ENCODE assay signal across 10 mouse cellular contexts in the genomic region with DNA sequence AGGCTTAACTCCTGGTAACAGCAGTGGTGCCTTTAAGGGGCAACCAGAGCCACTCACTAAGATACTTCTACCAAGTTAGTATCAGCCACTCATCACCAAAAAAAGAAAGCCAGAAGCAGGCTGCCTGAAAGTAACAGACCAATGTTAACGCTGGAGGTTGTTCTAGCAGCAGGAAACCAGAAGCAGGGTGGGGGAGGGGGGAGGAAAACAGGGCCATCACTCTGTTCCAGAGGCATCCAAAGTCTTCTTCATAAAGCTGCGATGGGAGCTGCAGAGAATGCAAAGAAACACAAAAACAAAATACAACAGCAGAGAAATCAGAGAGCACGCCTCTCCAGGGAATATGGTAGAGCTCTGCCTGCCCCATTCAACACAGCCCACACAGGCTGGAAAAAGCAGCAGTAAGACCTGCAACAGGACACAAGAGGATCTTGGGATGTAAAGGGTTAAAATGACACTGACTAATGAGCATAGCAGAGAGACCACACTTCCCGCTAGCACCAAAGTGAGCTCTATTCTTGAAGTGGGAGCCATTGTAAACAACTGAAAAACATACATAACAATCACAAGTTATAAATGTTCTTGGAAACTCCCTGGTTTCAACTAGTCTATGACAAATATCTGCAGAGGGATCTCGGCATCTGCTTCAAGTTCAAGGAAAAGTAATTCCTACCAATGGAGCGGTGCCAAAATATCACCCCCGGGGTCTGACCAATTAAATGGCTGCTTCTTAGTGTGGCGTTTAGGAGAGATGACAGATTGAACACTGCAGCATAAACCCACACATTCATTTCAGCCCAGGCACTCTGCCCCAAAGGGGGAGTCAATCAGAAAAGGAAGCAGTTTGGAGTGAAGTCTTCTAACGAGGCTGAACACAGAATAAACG. TPM values are rescaled to one million over a fixed set of nuclear protein-coding genes. Genes with fewer than 3 reads are reported as not detected.
DNase-seq lines count a peak whose midpoint lies in the region; ATAC-seq lines count a peak whose summit lies in the region.
"Had no signal": no experiment of that assay in that cellular context is flagged by ENCODE, and none has a peak within 500 bp of the region (broad histone marks: within the 10 kb centered on the region; RNA-seq: fewer than 3 reads in every experiment).

No protein-coding gene starts in this region.

- ATAC-seq in limb, embryonic 12.5 days (ENCODE audit: insufficient number of reproducible peaks, insufficient read depth, low FRiP score, low TSS enrichment, low read depth), result no peak; the same call in 1 of the 2 replicates
- no peak for ATAC-seq in forebrain, embryonic 11.5 days (replicated peaks; ENCODE audit: low FRiP score)
- ATAC-seq in midbrain, embryonic 14.5 days (ENCODE audit: low FRiP score, low TSS enrichment), result no peak

- H3K27ac ChIP-seq in limb, embryonic 12.5 days, result peak overlapping the region; percentile 29
- no peak overlapping the region for H3K27ac ChIP-seq in limb, embryonic 10.5 days
- no peak overlapping the region for H3K27ac ChIP-seq in forebrain, embryonic 11.5 days (ENCODE audit: low read depth, low read length)
- H3K27ac ChIP-seq in midbrain, embryonic 14.5 days (replicated peaks; ENCODE audit: low read depth, low read length), result peak overlapping the region; percentile 20; the same call in 1 of the 2 replicates
- H3K27ac ChIP-seq: macrophage had no signal

- no peaks in the 10 kb centered on the region for H3K27me3 ChIP-seq in limb, embryonic 12.5 days
- H3K27me3 ChIP-seq in limb, embryonic 10.5 days (ENCODE audit: low read depth, poor library complexity, severe bottlenecking), result no peaks in the 10 kb centered on the region
- no peaks in the 10 kb centered on the region for H3K27me3 ChIP-seq in forebrain, embryonic 11.5 days (ENCODE audit: control insufficient read depth, insufficient read depth, low read length)
- H3K27me3 ChIP-seq in midbrain, embryonic 14.5 days (ENCODE audit: control insufficient read depth, insufficient read depth, low read length), result no peaks in the 10 kb centered on the region

- peak; percentile 61 for DNase-seq in embryo, embryonic 10 days (ENCODE audit: low spot score)
- no peak for DNase-seq in embryo, embryonic 9.5 days (ENCODE audit: extremely low spot score)
- no peak for DNase-seq in limb, embryonic 10.5 days (ENCODE audit: low spot score)
- DNase-seq in forebrain, embryonic 11.5 days (ENCODE audit: low spot score), result no peak
- DNase-seq in midbrain, embryonic 14.5 days, result peak; percentile 61
- DNase-seq in adrenal gland, postnatal 36 days, result no peak
- DNase-seq in T-cell, adult 2 months (ENCODE audit: low spot score), result no peak
- DNase-seq: gastrocnemius, postnatal 10 days had no signal

- H3K4me2 ChIP-seq in limb, embryonic 12.5 days, result peak overlapping the region; percentile 32
- peak overlapping the region; percentile 19; the same call in 1 of the 2 replicates for H3K4me2 ChIP-seq in forebrain, embryonic 11.5 days (ENCODE audit: low read depth, low read length, severe bottlenecking)
- H3K4me2 ChIP-seq in midbrain, embryonic 14.5 days (ENCODE audit: low read length), result peak overlapping the region; percentile 26

- 15% methylated on average over 10 of the region's 10 CpGs for WGBS in limb, embryonic 12.5 days
- WGBS in limb, embryonic 10.5 days, result 28% methylated on average over 10 of the region's 10 CpGs
- 26% methylated on average over 10 of the region's 10 CpGs for WGBS in forebrain, embryonic 11.5 days
- 27% methylated on average over 10 of the region's 10 CpGs for WGBS in midbrain, embryonic 14.5 days

- H3K4me1 ChIP-seq in limb, embryonic 12.5 days (replicated peaks), result peaks cover 30% of the 10 kb centered on the region
- peaks cover 26% of the 10 kb centered on the region for H3K4me1 ChIP-seq in limb, embryonic 10.5 days
- peaks cover 14% of the 10 kb centered on the region; the same call in 1 of the 2 replicates for H3K4me1 ChIP-seq in forebrain, embryonic 11.5 days (replicated peaks; ENCODE audit: control insufficient read depth, insufficient read depth, low read length)
- H3K4me1 ChIP-seq in midbrain, embryonic 14.5 days (ENCODE audit: control insufficient read depth, insufficient read depth, low read length), result 0 out of 2 replicates have a peak, but pooled peaks cover 3% of the 10 kb centered on the region

- no peak overlapping the region for H3K4me3 ChIP-seq in limb, embryonic 12.5 days (replicated peaks)
- H3K4me3 ChIP-seq in limb, embryonic 10.5 days, result no peak overlapping the region; the same call in 1 of the 2 replicates
- no peak overlapping the region for H3K4me3 ChIP-seq in forebrain, embryonic 11.5 days (ENCODE audit: low read depth, low read length)
- no peak overlapping the region for H3K4me3 ChIP-seq in midbrain, embryonic 14.5 days (replicated peaks; ENCODE audit: low read depth, low read length)

- no peaks in the 10 kb centered on the region for H3K36me3 ChIP-seq in limb, embryonic 12.5 days
- no peaks in the 10 kb centered on the region for H3K36me3 ChIP-seq in limb, embryonic 10.5 days
- no peaks in the 10 kb centered on the region for H3K36me3 ChIP-seq in forebrain, embryonic 11.5 days (ENCODE audit: control insufficient read depth, insufficient read depth, low read length)
- no peaks in the 10 kb centered on the region for H3K36me3 ChIP-seq in midbrain, embryonic 14.5 days (ENCODE audit: control insufficient read depth, insufficient read depth, low read length)

- H3K9ac ChIP-seq in limb, embryonic 12.5 days (replicated peaks), result no peak overlapping the region; the same call in 1 of the 2 replicates
- H3K9ac ChIP-seq in forebrain, embryonic 11.5 days (ENCODE audit: low read length), result no peak overlapping the region
- H3K9ac ChIP-seq in midbrain, embryonic 14.5 days (replicated peaks; ENCODE audit: low read length), result no peak overlapping the region

- no peaks in the 10 kb centered on the region for H3K9me3 ChIP-seq in limb, embryonic 12.5 days
- no peaks in the 10 kb centered on the region for H3K9me3 ChIP-seq in limb, embryonic 10.5 days (replicated peaks)
- no peaks in the 10 kb centered on the region for H3K9me3 ChIP-seq in forebrain, embryonic 11.5 days (ENCODE audit: control insufficient read depth, low read length)
- no peaks in the 10 kb centered on the region for H3K9me3 ChIP-seq in midbrain, embryonic 14.5 days (ENCODE audit: control insufficient read depth, low read length)

RNA-seq across cellular contexts. Expression of a gene that starts 39.8 kb away (rescaled TPM):
- polyA plus RNA-seq in limb, embryonic 12.5 days (2016; fragmentation: Nextera tagmentation; extraction: Ambion mirVana), result 18.8 and 19.5 TPM in 2 replicates
- 8.6 and 10.6 TPM in 2 replicates for polyA plus RNA-seq in limb, embryonic 10.5 days (2016; fragmentation: Nextera tagmentation; extraction: Ambion mirVana)
- 17.0 and 18.4 TPM in 2 replicates for polyA plus RNA-seq in forebrain, embryonic 11.5 days (2014; fragmentation: Nextera tagmentation; extraction: Ambion mirVana)
- polyA plus RNA-seq in midbrain, embryonic 14.5 days (2014; fragmentation: Nextera tagmentation; extraction: Ambion mirVana), result 2.6 and 4.2 TPM in 2 replicates
- total RNA-seq in adrenal gland, postnatal 36 days (2021), result 1 to 10 TPM; 6.4 to 8.4 TPM

RNA-seq across cellular contexts. Expression of a gene that starts 50.3 kb away (rescaled TPM):
- 48.3 and 48.6 TPM in 2 replicates for polyA plus RNA-seq in limb, embryonic 12.5 days (2016; fragmentation: Nextera tagmentation; extraction: Ambion mirVana)
- 46.8 and 47.1 TPM in 2 replicates for polyA plus RNA-seq in limb, embryonic 10.5 days (2016; fragmentation: Nextera tagmentation; extraction: Ambion mirVana)
- 57.0 and 58.4 TPM in 2 replicates for polyA plus RNA-seq in forebrain, embryonic 11.5 days (2014; fragmentation: Nextera tagmentation; extraction: Ambion mirVana)
- polyA plus RNA-seq in midbrain, embryonic 14.5 days (2014; fragmentation: Nextera tagmentation; extraction: Ambion mirVana), result 23.0 and 35.3 TPM in 2 replicates
- 10 to 100 TPM; 25.6 to 27.1 TPM for total RNA-seq in adrenal gland, postnatal 36 days (2021)

RNA-seq across cellular contexts. Expression of a gene that starts 59.2 kb away (rescaled TPM):
- polyA plus RNA-seq in limb, embryonic 12.5 days (2016; fragmentation: Nextera tagmentation; extraction: Ambion mirVana), result 10.3 and 11.8 TPM in 2 replicates
- polyA plus RNA-seq in limb, embryonic 10.5 days (2016; fragmentation: Nextera tagmentation; extraction: Ambion mirVana), result 12.8 and 13.7 TPM in 2 replicates
- 15.6 and 17.4 TPM in 2 replicates for polyA plus RNA-seq in forebrain, embryonic 11.5 days (2014; fragmentation: Nextera tagmentation; extraction: Ambion mirVana)
- polyA plus RNA-seq in midbrain, embryonic 14.5 days (2014; fragmentation: Nextera tagmentation; extraction: Ambion mirVana), result 11.4 and 17.2 TPM in 2 replicates
- 10 to 100 TPM; 10.7 to 16.2 TPM for total RNA-seq in adrenal gland, postnatal 36 days (2021)

Comparison
In these comparisons a context has a peak if more than half of its experiments do, and no peak if none do; other contexts are left out.
1. DNase-seq: peak in embryo, embryonic 10 days (single experiment) and midbrain, embryonic 14.5 days (single experiment); none in embryo, embryonic 9.5 days (single experiment), limb, embryonic 10.5 days (single experiment), forebrain, embryonic 11.5 days (single experiment), adrenal gland, postnatal 36 days (0 of 2) and T-cell, adult 2 months (single experiment).
2. H3K27ac ChIP-seq: peak in limb, embryonic 12.5 days (single experiment) and midbrain, embryonic 14.5 days (single experiment); none in limb, embryonic 10.5 days (single experiment) and forebrain, embryonic 11.5 days (single experiment).
3. Peak in every context shown above with its lines, with median percentiles within 50 percentile points of each other: H3K4me2 ChIP-seq.